Mouse (Mus musculus): ENCODE data around the gene Smpd2. TPM values are rescaled to one million over a fixed set of nuclear protein-coding genes. Genes with fewer than 3 reads are reported as not detected.
A peak's percentile ranks its signal among the peaks of the same experiment; 100 is the strongest.

The Smpd2 gene
- polyA plus RNA-seq (2015; fragmentation: Nextera tagmentation; extraction: Ambion mirVana): 38.8 and 41.6 TPM in 2 replicates

- peak; percentile 97 for ATAC-seq (replicated peaks)
- Histone ChIP-seq H3K27me3 (replicated peaks) (no peaks in the 10 kb centered on the region; the same call in 1 of the 2 replicates), H3K36me3 (replicated peaks) (no peaks in the 10 kb centered on the region), H3K4me1 (peaks cover 18% of the 10 kb centered on the region), H3K4me2 (peak within 1 kb of the TSS; percentile 98), H3K27ac (peak within 1 kb of the TSS; percentile 59; the same call in 1 of the 2 replicates), H3K4me3 (peak within 1 kb of the TSS; percentile 86), H3K9me3 (no peaks in the 10 kb centered on the region), H3K9ac (peak within 1 kb of the TSS; percentile 75)
- under 1% methylated on average over 50 of the region's 50 CpGs for WGBS
Observed at GRCm38 (mm10) chr10:41489708-41490517, at the start of gene Smpd2, which contains the start of gene Ppil6. TSS of gene Smpd2 (minus strand) at chr10:41490369. TSS of gene Ppil6 (plus strand) at chr10:41490439.

GRCm38 (mm10) chr10:41538986-41539385 is 48.8 kb upstream of the Smpd2 start:
- Histone ChIP-seq H3K4me1 (no peaks in the 10 kb centered on the region), H3K9me3 (no peaks in the 10 kb centered on the region), H3K4me2 (no peak overlapping the region), H3K36me3 (replicated peaks) (0 out of 2 replicates have a peak, but pooled peaks cover 11% of the 10 kb centered on the region), H3K27me3 (replicated peaks) (0 out of 2 replicates have a peak, but pooled peaks cover 3% of the 10 kb centered on the region), H3K27ac (no peak overlapping the region), H3K4me3 (no peak overlapping the region), H3K9ac (no peak overlapping the region)
- no peak for ATAC-seq (replicated peaks)
- 98% methylated on average over 4 of the region's 4 CpGs for WGBS

- no peaks in the 10 kb centered on the region for H3K4me1 ChIP-seq
- H3K9ac ChIP-seq: no peak overlapping the region
- no peak overlapping the region for H3K27ac ChIP-seq
- no peaks in the 10 kb centered on the region for H3K9me3 ChIP-seq
- no peak overlapping the region for H3K4me3 ChIP-seq
- no peak overlapping the region for H3K4me2 ChIP-seq
- H3K27me3 ChIP-seq (replicated peaks): no peaks in the 10 kb centered on the region
- no peak for ATAC-seq (replicated peaks)
- H3K36me3 ChIP-seq (replicated peaks): 0 out of 2 replicates have a peak, but pooled peaks cover 11% of the 10 kb centered on the region
- 93% methylated on average over 3 of the region's 3 CpGs for WGBS
Observed at GRCm38 (mm10) chr10:41537983-41538330, 47.8 kb upstream of the Smpd2 start.

- H3K27me3 ChIP-seq (replicated peaks): no peaks in the 10 kb centered on the region
- no peaks in the 10 kb centered on the region for H3K4me1 ChIP-seq
- H3K9ac ChIP-seq: no peak overlapping the region
- no peaks in the 10 kb centered on the region for H3K9me3 ChIP-seq
- H3K27ac ChIP-seq: no peak overlapping the region
- H3K36me3 ChIP-seq (replicated peaks): 0 out of 2 replicates have a peak, but pooled peaks cover 11% of the 10 kb centered on the region
- H3K4me3 ChIP-seq: no peak overlapping the region
- no peak overlapping the region for H3K4me2 ChIP-seq
- no peak for ATAC-seq (replicated peaks)
- WGBS: 27% methylated on average over 4 of the region's 4 CpGs
Observed at GRCm38 (mm10) chr10:41537226-41537982, 47.2 kb upstream of the Smpd2 start.

- no peak overlapping the region for H3K9ac ChIP-seq
- H3K4me2 ChIP-seq: no peak overlapping the region
- no peak overlapping the region for H3K27ac ChIP-seq
- no peaks in the 10 kb centered on the region for H3K9me3 ChIP-seq
- H3K36me3 ChIP-seq (replicated peaks): 0 out of 2 replicates have a peak, but pooled peaks cover 11% of the 10 kb centered on the region
- 94% methylated on average over 1 of the region's 1 CpGs for WGBS
- H3K4me1 ChIP-seq: no peaks in the 10 kb centered on the region
- ATAC-seq (replicated peaks): no peak
- no peak overlapping the region for H3K4me3 ChIP-seq
- H3K27me3 ChIP-seq (replicated peaks): no peaks in the 10 kb centered on the region
Observed at GRCm38 (mm10) chr10:41536714-41537113, 46.5 kb upstream of the Smpd2 start.

GRCm38 (mm10) chr10:41535991-41536390 is 45.8 kb upstream of the Smpd2 start:
- Histone ChIP-seq H3K4me2 (no peak overlapping the region), H3K4me1 (no peaks in the 10 kb centered on the region), H3K36me3 (replicated peaks) (0 out of 2 replicates have a peak, but pooled peaks cover 11% of the 10 kb centered on the region), H3K9me3 (no peaks in the 10 kb centered on the region), H3K9ac (no peak overlapping the region), H3K4me3 (no peak overlapping the region), H3K27me3 (replicated peaks) (no peaks in the 10 kb centered on the region), H3K27ac (no peak overlapping the region)
- WGBS: 92% methylated on average over 2 of the region's 2 CpGs
- no peak for ATAC-seq (replicated peaks)

GRCm38 (mm10) chr10:41529972-41530371 is 39.8 kb upstream of the Smpd2 start:
- Histone ChIP-seq H3K27ac (no peak overlapping the region), H3K4me2 (no peak overlapping the region), H3K4me1 (no peaks in the 10 kb centered on the region), H3K4me3 (no peak overlapping the region), H3K9ac (no peak overlapping the region), H3K9me3 (no peaks in the 10 kb centered on the region), H3K27me3 (replicated peaks) (no peaks in the 10 kb centered on the region), H3K36me3 (replicated peaks) (peaks cover 17% of the 10 kb centered on the region)
- ATAC-seq (replicated peaks): no peak
- WGBS: 92% methylated on average over 5 of the region's 5 CpGs

GRCm38 (mm10) chr10:41525696-41526095 is 35.5 kb upstream of the Smpd2 start:
- Histone ChIP-seq H3K27me3 (replicated peaks) (no peaks in the 10 kb centered on the region), H3K9me3 (no peaks in the 10 kb centered on the region), H3K4me1 (peaks cover 20% of the 10 kb centered on the region), H3K9ac (no peak overlapping the region), H3K4me3 (no peak overlapping the region), H3K4me2 (no peak overlapping the region), H3K36me3 (replicated peaks) (peaks cover 13% of the 10 kb centered on the region), H3K27ac (no peak overlapping the region)
- ATAC-seq (replicated peaks): no peak
- WGBS: 61% methylated on average over 1 of the region's 1 CpGs

GRCm38 (mm10) chr10:41523386-41523785 is 33.2 kb upstream of the Smpd2 start:
- no peak overlapping the region for H3K4me3 ChIP-seq
- 82% methylated on average over 3 of the region's 3 CpGs for WGBS
- H3K36me3 ChIP-seq (replicated peaks): 0 out of 2 replicates have a peak, but pooled peaks cover 4% of the 10 kb centered on the region
- H3K4me1 ChIP-seq: peaks cover 26% of the 10 kb centered on the region
- H3K4me2 ChIP-seq: no peak overlapping the region
- no peaks in the 10 kb centered on the region for H3K27me3 ChIP-seq (replicated peaks)
- no peak overlapping the region for H3K27ac ChIP-seq
- no peaks in the 10 kb centered on the region for H3K9me3 ChIP-seq
- H3K9ac ChIP-seq: no peak overlapping the region
- ATAC-seq (replicated peaks): no peak

GRCm38 (mm10) chr10:41520410-41520673 is 30.2 kb upstream of the Smpd2 start:
- Histone ChIP-seq H3K4me2 (peak overlapping the region; percentile 66), H3K36me3 (replicated peaks) (no peaks in the 10 kb centered on the region), H3K4me3 (peak overlapping the region; percentile 80), H3K27me3 (replicated peaks) (no peaks in the 10 kb centered on the region), H3K9me3 (no peaks in the 10 kb centered on the region), H3K27ac (peak overlapping the region; percentile 99; the same call in 1 of the 2 replicates), H3K4me1 (peaks cover 29% of the 10 kb centered on the region), H3K9ac (peak overlapping the region; percentile 79)
- no peak for ATAC-seq (replicated peaks)
- 8% methylated on average over 5 of the region's 5 CpGs for WGBS

- peak overlapping the region; percentile 80 for H3K4me3 ChIP-seq
- ATAC-seq (replicated peaks): peak; percentile 15
- peaks cover 29% of the 10 kb centered on the region for H3K4me1 ChIP-seq
- peak overlapping the region; percentile 79 for H3K9ac ChIP-seq
- no peaks in the 10 kb centered on the region for H3K9me3 ChIP-seq
- H3K4me2 ChIP-seq: peak overlapping the region; percentile 66
- H3K27ac ChIP-seq: peak overlapping the region; percentile 99
- H3K27me3 ChIP-seq (replicated peaks): no peaks in the 10 kb centered on the region
- no peaks in the 10 kb centered on the region for H3K36me3 ChIP-seq (replicated peaks)
- WGBS: under 1% methylated on average over 65 of the region's 65 CpGs
Observed at GRCm38 (mm10) chr10:41519640-41520409, 29.7 kb upstream of the Smpd2 start.
